Mouse (Mus musculus) embryo, embryonic 11.5 days (tissue): ENCODE data around the gene Snai3.

Experiments used
- DNase-seq: peaks from one replicate; pipeline ENCODE4 v3.0.0-alpha.2; 2012; ENCODE audit warnings: low read depth, low spot score

The Snai3 gene

GRCm38 (mm10) chr8:122430646-122431045 lies 29.9 kb downstream of the Snai3 start:
- DNase-seq, result no peak

GRCm38 (mm10) chr8:122430058-122430636 lies 30.4 kb downstream of the Snai3 start:
- DNase-seq, result no peak

- DNase-seq, result no peak
These were observed 32.4 kb downstream of the Snai3 start for GRCm38 (mm10) chr8:122428163-122428562.

- DNase-seq, result no peak
These were observed 32.9 kb downstream of the Snai3 start for GRCm38 (mm10) chr8:122427607-122428006.

GRCm38 (mm10) chr8:122426145-122426544 lies 34.4 kb downstream of the Snai3 start:
- no peak for DNase-seq

- DNase-seq, result no peak
These were observed 36.9 kb downstream of the Snai3 start for GRCm38 (mm10) chr8:122423659-122424058.

- DNase-seq, result no peak
These were observed 37.3 kb downstream of the Snai3 start for GRCm38 (mm10) chr8:122423217-122423616.

- DNase-seq, result no peak
These were observed 39.0 kb downstream of the Snai3 start, which contains the start of gene Il17c for GRCm38 (mm10) chr8:122421376-122422070. Gene Il17c, plus strand, starts transcription at chr8:122422020.

GRCm38 (mm10) chr8:122419881-122420555 lies 40.5 kb downstream of the Snai3 start:
- no peak for DNase-seq

- no peak for DNase-seq
These were observed 45.0 kb downstream of the Snai3 start for GRCm38 (mm10) chr8:122415554-122415953.

GRCm38 (mm10) chr8:122414311-122414710 lies 46.2 kb downstream of the Snai3 start:
- DNase-seq, result no peak

- no peak for DNase-seq
These were observed 52.9 kb downstream of the Snai3 start for GRCm38 (mm10) chr8:122407678-122408077.

GRCm38 (mm10) chr8:122405146-122405805 lies 55.3 kb downstream of the Snai3 start:
- DNase-seq, result no peak
